Mouse (Mus musculus): Measurements from ENCODE around the gene Cdyl. TPM values are rescaled to one million over a fixed set of nuclear protein-coding genes. Genes with fewer than 3 reads are reported as not detected.
"Not testable (repeated sequence)": the region's sequence is repeated elsewhere in the genome, so short reads cannot be mapped to it uniquely, and the experiment has no call there.

Cdyl gene
- total RNA-seq, 2 experiments from 2014 or later: 33.0 to 33.9 TPM

- Histone ChIP-seq H3K27ac (no peak overlapping the region), H3K4me3 (no peak overlapping the region)
- no peak for TF ChIP-seq CTCF (conservative IDR thresholded peaks at IDR 0.05)
- DNase-seq (ENCODE audit: low spot score in 2 of 2): no peak
Measured at GRCm38 (mm10) chr13:35813348-35814127, 153.9 kb downstream of the Cdyl start.

GRCm38 (mm10) chr13:35815205-35815726, 155.6 kb downstream of the Cdyl start:
- H3K27ac ChIP-seq: no peak overlapping the region
- no peak for DNase-seq (ENCODE audit: low spot score in 2 of 2)
- no peak for TF ChIP-seq CTCF (conservative IDR thresholded peaks at IDR 0.05)
- H3K4me3 ChIP-seq: no peak overlapping the region

GRCm38 (mm10) chr13:35815782-35816368, 156.2 kb downstream of the Cdyl start:
- Histone ChIP-seq H3K27ac (no peak overlapping the region), H3K4me3 (no peak overlapping the region)
- DNase-seq (ENCODE audit: low spot score in 2 of 2): no peak
- TF ChIP-seq CTCF (conservative IDR thresholded peaks at IDR 0.05): no peak

- no peak for TF ChIP-seq CTCF (conservative IDR thresholded peaks at IDR 0.05)
- H3K27ac ChIP-seq: no peak overlapping the region
- no peak for DNase-seq (ENCODE audit: low spot score in 2 of 2)
- H3K4me3 ChIP-seq: no peak overlapping the region
Measured at GRCm38 (mm10) chr13:35817626-35818025, 158.0 kb downstream of the Cdyl start.

GRCm38 (mm10) chr13:35818060-35818459, 158.4 kb downstream of the Cdyl start:
- Histone ChIP-seq H3K4me3 (no peak overlapping the region), H3K27ac (no peak overlapping the region)
- DNase-seq (ENCODE audit: low spot score in 2 of 2): no peak

GRCm38 (mm10) chr13:35821821-35822454, 162.3 kb downstream of the Cdyl start:
- no peak for TF ChIP-seq CTCF (conservative IDR thresholded peaks at IDR 0.05)
- Histone ChIP-seq H3K27ac (no peak overlapping the region), H3K4me3 (no peak overlapping the region)
- no peak for DNase-seq (ENCODE audit: low spot score in 2 of 2)

More at GRCm38 (mm10) chr13:35818060-35818459, 158.4 kb downstream of the Cdyl start:
- no peak for TF ChIP-seq CTCF (conservative IDR thresholded peaks at IDR 0.05)

- H3K27ac ChIP-seq: no peak overlapping the region
- no peak for DNase-seq (ENCODE audit: low spot score in 2 of 2)
- H3K4me3 ChIP-seq: no peak overlapping the region
- no peak for TF ChIP-seq CTCF (conservative IDR thresholded peaks at IDR 0.05)
Measured at GRCm38 (mm10) chr13:35822795-35823194, 163.2 kb downstream of the Cdyl start.

GRCm38 (mm10) chr13:35825639-35826038, 166.0 kb downstream of the Cdyl start:
- no peak for TF ChIP-seq CTCF (conservative IDR thresholded peaks at IDR 0.05)
- DNase-seq (ENCODE audit: low spot score in 2 of 2): no peak
- H3K27ac ChIP-seq: no peak overlapping the region
- H3K4me3 ChIP-seq: no peak overlapping the region

- Histone ChIP-seq H3K4me3 (no peak overlapping the region), H3K27ac (no peak overlapping the region)
- DNase-seq (ENCODE audit: low spot score in 2 of 2): no peak
- TF ChIP-seq CTCF (conservative IDR thresholded peaks at IDR 0.05): no peak
Measured at GRCm38 (mm10) chr13:35832676-35833075, 173.0 kb downstream of the Cdyl start.

GRCm38 (mm10) chr13:35833941-35834340, 174.3 kb downstream of the Cdyl start:
- Histone ChIP-seq H3K27ac (no peak overlapping the region), H3K4me3 (no peak overlapping the region)
- no peak for DNase-seq (ENCODE audit: low spot score in 2 of 2)
- TF ChIP-seq CTCF (conservative IDR thresholded peaks at IDR 0.05): no peak

GRCm38 (mm10) chr13:35835669-35836068, 176.0 kb downstream of the Cdyl start:
- no peak overlapping the region for H3K4me3 ChIP-seq
- TF ChIP-seq CTCF (conservative IDR thresholded peaks at IDR 0.05): no peak
- DNase-seq (ENCODE audit: low spot score in 2 of 2): no peak
- H3K27ac ChIP-seq: no peak overlapping the region

- not testable (repeated sequence) for H3K4me3 ChIP-seq; DNase-seq (ENCODE audit: low spot score in 2 of 2); H3K27ac ChIP-seq
Measured at GRCm38 (mm10) chr13:35836501-35836900, 176.9 kb downstream of the Cdyl start.

- DNase-seq (ENCODE audit: low spot score in 2 of 2): no peak
- no peak for TF ChIP-seq CTCF (conservative IDR thresholded peaks at IDR 0.05)
- Histone ChIP-seq H3K4me3 (no peak overlapping the region), H3K27ac (no peak overlapping the region)
Measured at GRCm38 (mm10) chr13:35840102-35840501, 180.5 kb downstream of the Cdyl start.

All from layer of hippocampus, adult 2 months (tissue).